Mouse (Mus musculus): Measurements from ENCODE around the gene Olfm2.

DNA sequence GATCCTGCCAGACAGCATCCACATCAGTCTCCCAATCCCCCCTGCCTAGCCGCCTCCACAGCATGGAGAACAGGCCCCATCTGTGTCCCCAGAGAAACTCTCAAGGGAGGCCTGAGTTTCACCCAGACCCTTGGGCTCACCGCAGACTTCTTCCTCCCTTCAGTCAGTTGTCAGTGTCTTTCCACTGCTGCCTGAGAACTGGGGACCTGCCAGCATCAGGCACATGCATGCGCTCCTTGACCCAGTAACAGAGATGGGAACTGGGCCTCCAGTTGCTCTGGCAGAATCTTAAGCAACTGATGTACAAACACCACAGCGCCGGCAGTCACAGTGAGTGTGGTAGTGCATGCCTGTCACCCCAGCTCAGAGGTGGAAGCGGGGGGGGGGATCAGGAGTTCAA is 12.7 kb upstream of the Olfm2 start:
- TF ChIP-seq TCF12 (IDR thresholded peaks at IDR 0.05; ENCODE audit: low read depth, low read length) (no peak), EP300 (IDR thresholded peaks at IDR 0.05; ENCODE audit: low read length) (no peak), CHD2 (IDR thresholded peaks at IDR 0.05; ENCODE audit: low read length) (no peak), CHD1 (IDR thresholded peaks at IDR 0.05; ENCODE audit: low read depth, low read length) (no peak), BHLHE40 (IDR thresholded peaks at IDR 0.05; ENCODE audit: low read depth, low read length) (no peak), CTCF (conservative IDR thresholded peaks at IDR 0.05 in 1 of 2, IDR thresholded peaks at IDR 0.05 in 1 of 2; ENCODE audit: low read depth in 2 of 2, low read length in 2 of 2) (no peak), NRF1 (IDR thresholded peaks at IDR 0.05; ENCODE audit: low read depth, low read length) (no peak), POLR2A (IDR thresholded peaks at IDR 0.05; ENCODE audit: low read depth, low read length) (no peak)
